Mouse (Mus musculus) B cell, adult 2 months (primary cell): ENCODE measurements around the gene 1700069L16Rik.
A peak's percentile ranks its signal among the peaks of the same experiment; 100 is the strongest.

Source experiments
- DNase-seq, 2 experiments: peaks; one replicate each; pipeline ENCODE4 v3.0.0; 2022

1700069L16Rik gene

DNA sequence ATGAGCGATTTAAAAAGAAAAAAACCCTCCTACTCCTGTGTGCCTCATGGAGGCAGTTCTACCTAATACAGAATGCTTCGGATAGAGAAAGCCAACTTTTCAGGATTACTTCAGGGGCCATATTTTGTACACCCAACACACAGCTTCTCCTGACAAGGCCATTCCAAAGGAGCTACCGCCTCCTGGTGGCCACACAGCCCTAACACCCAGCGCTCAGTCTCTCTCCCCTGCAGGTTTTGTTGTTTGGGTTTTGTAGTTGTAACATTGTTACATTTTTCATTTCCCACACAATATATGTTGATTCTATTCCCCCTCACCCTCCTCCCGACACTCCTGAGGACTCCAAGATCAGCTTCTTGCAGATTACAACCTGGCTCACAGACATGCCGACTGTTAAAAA, 7.6 kb upstream of the 1700069L16Rik start:
- DNase-seq: peak; percentile 70

DNA sequence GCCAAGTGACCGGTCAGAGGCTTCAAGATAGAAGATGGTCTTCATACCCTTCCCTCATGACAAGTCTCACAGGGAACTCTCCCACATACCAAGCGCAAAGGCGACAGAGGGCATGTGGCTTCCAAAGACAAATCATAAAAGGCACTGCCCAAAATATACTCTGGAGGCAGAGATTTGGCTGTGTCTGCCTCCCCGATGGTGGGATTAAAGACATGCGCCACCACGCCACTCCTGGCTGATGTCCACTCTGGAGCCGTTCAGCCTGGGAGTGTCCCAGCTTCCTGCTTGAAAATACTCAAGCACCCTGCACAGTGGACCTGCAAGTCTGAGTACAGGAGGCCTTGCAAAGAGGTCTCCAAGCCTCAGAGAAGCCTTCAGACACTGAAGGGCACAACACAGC, 6.6 kb upstream of the 1700069L16Rik start:
- DNase-seq: no peak

DNA sequence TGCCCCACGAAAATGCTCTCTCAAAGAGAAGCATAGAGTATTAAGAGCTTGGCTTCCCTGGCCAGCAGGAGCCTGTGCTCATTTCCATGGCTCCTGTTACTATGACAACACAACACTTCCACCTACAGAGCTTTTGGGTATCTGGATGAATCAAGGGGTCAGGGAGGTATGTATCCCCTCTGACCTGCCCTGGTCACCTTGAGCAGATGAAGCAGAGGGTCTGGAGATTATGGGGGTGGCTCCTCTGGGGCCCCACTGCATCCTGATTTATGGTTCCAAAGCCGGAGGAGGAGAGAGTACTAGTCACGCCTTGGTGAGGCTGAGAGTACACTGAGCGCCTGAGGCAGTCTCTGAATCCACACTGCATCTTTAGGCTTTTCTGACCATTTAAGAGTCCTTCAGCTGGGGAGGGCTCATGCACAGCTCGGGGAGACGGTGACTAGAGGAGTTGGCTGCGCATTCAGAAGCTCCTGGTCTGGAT, 6.1 kb upstream of the 1700069L16Rik start:
- DNase-seq: no peak

DNA sequence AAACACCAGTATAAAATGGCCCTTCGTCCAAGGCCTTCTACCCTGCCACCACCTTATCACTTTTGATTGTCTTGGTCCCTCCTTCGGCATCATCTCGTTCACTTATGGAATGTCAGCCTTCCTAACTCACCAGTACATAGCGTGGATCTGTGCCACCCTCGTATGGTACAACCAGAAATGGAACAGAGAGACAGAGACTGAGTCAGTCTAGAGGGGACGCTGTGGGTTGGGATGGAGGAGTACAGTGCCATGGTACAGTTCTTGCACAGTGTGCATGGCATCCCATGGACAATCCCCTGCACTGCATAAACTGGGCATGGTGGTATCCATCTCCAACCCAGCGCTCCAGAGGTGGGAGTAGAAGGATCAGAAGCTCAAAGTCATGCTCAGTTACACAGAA, 4.1 kb upstream of the 1700069L16Rik start:
- no peak for DNase-seq

DNA sequence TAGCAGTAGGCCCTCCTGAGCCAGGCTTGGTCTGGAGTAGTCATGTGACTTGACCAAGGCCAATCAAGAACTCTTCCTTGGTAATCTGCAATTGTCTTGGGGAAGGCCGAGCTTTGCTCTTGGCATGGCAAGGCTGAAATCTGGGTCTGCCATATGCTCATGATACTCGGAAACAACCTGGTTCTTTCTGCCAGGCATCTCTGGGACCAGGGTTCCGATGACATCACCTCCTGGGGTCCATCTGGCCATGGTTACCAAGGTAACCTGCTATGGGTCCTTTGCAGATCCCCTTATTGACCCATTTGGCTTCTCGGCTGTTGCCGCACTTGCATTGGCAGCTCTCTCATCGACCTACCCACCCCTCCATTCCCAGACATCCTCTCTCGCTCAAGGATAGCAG, 3.4 kb upstream of the 1700069L16Rik start:
- DNase-seq: no peak

DNA sequence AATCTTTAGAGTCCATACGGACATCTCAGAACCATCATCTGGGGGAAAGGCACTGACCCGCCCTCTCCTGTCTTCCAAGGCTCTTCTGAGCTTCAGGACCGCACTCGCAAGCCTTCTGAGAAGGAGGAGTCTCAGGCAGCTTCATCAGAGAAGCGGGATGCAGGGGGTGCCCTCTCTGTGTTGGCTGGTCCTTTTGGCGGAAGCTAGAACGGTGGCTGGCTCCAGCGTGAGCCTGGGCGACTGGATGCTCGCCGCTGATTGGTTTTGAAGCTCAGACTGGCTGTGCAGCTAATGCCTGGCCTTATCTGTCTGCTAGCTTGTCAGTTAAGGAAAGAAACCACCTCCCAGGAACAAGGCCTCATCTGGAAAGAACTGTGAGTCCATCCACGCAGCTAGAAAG, 2.7 kb upstream of the 1700069L16Rik start:
- DNase-seq: no peak

DNA sequence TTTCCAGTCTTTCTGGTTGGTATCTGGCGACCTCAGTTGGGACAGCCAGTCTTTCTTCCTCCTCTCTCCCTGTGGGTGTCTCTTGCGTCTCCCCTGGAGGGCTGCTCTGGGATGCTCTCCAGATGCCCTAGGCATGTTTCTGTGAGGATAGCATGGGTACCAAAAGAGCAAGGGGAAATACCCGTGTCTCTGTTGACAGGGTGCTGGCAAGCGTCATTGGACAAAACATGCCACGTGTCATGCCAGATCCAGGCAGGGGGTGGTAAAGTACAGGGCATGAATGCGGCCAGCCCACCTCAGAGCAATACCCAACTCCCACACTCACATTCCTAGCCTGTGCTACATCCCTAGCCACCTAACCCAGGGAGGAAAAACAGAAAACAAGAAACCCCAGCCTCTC, 2.0 kb upstream of the 1700069L16Rik start:
- no peak for DNase-seq

DNA sequence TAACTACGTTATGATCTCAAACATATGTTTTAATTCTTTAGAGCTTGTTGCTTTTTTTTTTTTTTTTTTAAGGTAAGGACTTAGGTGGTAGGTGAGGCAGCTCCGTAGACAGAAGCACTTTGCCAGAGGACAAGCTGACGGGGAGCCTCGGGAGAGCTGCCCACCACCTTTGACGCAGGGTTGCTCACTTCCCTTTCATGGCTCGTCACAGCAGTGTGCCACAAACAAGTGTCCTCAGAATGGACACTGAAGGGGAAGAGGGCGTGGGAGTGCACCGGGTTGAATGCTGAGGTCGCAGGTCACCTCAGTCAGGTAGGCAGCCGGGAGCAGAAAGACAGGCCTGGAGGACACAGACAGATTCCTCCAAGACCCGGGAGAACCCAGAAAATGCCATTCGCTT, 845 bp upstream of the 1700069L16Rik start:
- DNase-seq: no peak

DNA sequence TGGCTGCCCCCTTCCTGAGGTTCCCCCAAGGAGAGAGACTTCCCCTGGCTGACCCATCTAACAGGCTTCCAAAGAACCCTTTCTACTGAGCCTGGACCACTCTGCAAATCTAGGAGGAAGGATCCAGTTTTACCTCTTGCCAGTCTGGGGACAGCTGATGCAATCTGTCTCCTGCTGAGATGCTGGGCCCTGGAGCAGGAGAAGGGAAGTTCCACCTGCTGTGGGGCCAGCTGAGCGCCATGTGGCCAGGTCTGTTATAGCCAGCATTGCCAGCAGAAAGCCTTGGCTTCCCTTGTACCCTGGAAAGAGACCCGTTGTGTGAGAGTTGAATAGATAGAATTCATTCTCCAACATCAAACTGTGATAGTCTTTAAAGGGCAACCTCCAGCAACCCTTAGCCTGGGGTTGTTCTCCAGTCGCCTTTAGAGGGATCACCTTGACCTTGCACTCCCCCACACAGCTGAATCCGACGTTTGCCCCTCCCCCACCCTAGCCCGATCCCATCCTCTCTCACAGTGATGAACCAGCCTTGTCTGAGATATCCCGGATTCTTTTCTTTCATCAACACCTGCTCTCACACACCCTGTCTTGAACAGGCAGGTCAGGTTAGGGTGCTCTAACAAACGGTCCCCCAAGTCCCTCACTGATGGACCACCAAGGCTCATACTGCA, 870 bp downstream of the 1700069L16Rik start:
- DNase-seq: no peak

DNA sequence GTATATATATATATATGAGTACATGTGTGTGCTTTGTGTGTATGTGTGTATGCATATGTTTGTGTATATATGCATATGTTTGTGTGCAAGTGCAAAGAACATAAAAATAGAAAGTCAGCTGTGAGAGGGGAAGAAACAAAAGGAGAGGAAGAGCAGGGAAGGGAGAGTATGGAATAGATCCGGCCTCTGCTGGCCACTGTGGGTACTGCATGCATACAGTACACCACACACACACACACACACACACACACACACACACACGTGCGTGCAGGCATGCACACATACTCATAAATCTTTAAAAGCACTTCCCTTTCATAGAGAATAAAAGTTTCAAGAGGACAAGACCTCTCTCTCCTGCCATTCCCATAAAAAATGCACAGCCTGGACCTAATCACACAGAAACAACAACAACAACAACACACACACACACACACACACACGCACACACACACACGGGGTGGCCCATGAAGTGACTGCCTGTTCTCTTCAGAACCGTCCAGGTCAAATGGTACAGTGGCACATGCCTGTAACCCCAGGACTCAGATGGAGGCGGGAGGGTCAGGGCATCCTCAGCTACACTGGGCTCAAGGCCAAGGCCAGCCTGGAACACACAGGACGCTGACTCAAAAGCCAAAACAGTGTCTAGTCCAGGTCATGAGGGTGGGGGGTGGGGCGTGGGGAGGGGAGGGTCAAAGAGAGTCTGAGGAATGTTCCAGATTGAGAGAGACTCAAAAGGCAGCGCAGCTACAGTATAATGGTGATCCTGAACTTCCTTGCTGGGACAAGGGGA, 2.2 kb downstream of the 1700069L16Rik start:
- no peak for DNase-seq

DNA sequence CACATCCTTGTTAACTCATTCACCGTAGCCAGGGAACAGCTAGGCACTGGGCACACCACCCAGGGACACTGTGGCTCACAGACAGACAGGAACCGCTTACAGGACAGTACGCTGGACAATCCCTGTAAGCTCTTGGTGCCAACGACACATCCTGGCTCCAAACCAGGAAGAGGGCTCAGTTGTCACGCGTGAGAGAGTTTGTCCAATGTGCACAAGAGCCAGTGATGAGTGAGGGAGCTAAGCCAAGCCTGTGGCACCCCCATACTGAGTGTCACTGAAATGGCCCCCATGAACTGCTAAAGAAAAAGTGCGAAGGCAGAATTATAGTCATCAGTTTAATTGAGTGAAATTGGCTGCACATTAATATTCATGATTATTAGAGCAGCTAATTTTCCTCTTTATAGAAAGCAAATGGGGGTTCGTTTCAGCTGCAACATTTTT, 5.3 kb downstream of the 1700069L16Rik start:
- no peak for DNase-seq

DNA sequence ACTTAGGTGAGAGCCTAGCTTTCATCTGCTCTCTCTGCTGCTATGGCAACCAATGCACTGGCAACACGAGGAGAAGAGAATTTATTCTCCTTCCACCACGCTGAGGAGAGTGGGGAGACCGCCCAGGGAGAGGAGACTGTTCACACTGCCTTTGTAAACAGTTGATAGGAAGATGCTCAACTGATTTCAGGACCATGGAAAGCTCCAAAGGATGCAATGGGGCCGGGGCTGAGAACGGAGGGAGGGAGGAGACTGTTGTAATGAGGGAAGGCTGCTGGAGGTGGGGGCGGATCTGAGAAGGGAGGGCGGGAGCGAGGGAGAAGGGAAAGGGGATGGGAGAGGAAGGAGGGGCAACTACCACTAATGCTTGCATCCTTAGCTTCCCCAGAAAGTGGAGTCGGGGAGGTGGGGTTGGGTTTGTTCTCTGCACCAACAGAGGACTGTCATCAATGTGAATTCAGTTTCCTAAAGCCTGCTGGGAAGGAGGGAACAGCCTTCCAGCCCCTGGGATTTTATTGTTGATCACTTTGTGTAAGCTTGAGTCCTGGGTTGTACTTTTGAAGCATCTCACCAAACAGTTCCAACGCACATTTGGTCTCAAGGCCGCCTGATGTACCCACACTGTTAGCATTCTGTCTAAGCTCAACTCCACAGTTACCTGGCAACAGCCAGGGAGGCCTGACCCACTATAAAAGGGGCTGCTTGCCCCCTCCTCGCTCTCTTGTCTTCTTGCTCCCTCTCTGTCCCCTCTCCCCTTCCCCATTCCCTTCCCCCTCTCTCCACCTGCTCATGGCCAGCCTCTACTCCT, 7.8 kb downstream of the 1700069L16Rik start:
- DNase-seq: no peak

DNA sequence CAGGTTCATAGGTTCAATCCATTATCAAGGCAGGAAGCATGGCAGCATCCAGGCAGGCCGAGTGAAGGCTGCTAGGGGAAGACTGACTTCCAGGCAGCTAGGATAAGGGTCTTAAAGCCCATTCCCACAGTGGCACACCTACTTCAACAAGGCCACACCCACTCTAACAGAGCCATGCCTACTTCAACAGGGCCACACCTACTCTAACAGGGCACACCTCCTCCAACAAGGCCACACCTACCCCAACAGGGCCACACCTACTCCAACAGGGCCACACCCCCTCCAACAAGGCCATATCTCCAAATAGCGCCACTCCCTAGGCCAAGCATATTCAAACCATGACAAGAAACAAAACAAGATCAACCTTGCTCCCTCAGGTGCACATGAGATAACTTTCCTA, 11.7 kb downstream of the 1700069L16Rik start:
- DNase-seq: no peak

DNA sequence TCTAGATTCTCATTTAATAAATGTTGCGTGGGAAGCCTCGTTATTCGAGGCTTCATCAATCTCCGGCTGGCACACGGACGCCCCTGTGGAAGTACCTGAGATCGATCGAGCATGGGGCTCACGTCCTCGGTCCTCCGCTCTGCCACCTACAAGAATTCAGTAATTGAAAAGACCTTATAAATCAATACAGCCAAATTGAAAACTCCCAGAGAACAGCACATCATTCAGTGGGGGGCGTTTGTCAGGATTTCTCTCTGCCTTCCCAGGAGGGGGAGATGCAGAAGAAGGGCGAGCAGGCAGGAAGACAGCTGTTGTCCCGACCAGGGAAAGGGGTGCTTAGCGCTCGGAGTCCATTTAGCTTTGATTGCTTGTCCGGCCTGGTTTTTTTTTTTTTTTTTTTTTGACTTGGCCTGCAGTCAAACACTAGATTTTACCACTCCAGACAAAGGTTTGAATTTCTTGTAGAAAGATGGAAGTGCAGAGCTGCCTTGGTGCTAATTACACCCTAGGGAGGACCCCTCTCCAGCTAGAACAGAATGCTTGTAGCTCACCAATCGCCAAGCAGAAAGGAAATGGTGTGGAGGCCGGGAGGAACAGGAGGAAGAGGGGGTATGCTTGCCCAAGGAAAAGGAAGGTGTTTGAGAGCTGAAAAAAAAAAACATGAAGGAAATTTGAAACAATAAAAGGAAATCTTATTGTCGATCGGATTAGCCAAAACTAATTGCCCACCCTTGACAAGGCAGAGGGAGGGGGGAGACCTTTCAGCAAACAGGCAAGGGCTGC, 20.6 kb downstream of the 1700069L16Rik start:
- no peak for DNase-seq

DNA sequence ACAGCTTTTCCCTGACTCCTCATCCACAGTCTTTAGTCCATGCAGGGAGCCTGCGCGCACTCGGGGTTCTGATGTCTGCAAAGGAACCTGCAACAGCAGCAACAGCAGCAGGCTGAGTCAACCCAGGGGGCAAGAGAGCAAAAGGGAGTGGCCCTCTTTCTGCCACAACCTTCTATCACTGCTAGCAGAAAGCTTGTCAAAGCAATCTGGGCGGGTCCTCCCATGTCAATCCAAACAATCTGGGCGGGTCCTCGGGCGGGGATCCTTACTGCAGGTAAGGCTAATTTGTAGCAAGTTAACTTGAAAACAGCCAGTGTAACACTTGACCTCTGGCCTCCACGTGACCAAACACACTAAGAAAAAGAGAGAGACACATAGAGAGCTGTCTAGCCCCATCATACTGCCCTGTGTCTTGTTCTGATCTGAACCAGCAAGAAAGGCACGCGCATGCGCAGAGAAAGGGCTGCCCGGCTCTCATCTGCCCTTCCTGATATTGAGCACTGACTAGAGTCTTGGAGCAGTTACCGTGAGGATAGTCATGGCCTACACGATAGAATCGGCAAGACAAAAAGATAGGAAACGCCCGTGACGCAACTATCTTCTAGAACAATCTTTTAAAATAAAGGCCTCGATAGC, 24.1 kb downstream of the 1700069L16Rik start:
- no peak for DNase-seq

DNA sequence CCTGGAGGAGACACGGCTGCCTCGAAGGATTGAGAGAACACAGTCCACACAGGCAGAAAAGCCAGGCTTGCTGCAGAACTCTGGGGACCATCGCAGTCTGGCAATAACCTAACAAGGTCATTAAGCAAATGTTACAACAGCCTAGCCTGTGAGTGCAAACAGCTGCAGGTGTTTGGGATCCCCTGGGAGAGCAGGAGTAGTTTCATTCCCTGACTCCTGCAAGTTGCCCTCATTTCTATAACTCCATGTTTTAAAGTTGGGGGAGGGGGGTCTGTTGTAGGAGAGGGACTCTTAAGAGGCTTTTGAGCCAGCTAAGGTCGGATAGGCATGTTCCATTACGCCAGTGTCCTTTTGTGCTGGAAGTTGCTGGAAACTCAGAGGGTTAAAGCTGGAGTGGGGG, 30.2 kb downstream of the 1700069L16Rik start:
- no peak for DNase-seq

DNA sequence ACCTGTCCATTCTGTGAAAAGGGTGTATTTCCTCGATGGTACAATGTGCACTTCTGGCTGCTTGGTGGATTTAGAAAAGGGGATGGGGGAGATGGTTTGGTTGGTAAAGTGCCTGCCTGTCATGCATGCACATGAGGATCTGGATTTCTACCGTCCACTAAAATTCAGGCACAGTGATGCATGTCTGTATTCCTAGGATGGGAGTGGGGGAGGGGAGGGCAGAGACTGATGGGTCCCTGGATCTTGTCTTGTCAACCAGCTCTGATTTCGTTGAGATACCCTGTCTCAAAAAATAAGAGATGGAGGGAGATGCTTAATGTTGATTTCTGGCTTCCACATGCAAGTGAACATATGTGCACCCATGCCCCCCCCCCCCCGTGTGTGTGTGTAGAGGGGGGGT, 30.6 kb downstream of the 1700069L16Rik start:
- DNase-seq: no peak

DNA sequence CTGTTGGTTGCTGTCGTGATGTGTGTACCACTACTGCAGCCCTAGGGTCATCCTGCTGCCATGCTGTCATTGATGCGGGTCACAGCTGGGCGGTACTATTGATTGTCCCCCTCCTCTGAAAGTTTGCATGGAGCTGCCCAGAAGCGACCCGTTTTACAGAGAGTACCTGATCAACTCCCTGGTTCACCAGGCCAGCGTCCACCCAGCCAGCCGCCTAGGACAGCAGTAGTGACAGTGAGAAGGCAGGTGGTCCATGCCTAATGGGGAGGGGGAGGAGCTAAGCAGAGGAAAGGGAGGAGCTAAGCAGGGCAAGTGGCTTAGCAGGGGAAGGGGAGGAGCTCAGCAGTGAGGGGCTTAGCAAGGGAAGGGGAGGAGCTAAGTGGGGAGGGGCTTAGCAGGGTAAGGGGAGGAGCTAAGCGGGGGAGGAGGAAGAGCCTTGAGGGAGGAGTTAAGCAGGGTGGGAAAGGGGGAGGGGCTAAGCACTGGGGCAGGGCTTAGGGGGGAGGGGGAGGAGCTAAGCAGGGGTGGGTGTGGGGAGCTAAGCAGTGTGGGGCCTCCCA, 31.3 kb downstream of the 1700069L16Rik start:
- DNase-seq: peak in 1 of 2 experiments; percentile 7

DNA sequence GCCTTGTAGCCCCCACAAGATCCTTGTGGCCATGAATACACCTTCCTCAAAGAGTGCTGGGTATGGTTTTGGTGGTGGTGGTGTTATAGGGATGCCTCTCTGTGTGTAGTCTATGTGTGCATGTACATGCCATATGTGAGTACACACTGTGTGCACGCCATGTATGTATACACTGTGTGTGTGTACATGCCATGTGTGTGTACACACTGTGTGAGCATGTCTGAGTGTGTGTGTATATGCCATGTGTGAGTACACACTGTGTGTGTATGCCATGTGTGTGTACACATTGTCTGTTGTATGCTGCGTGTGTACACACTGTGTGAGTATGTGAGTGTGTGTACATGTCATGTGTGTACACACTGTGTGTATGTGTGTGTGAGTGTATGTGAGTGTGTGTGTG, 33.7 kb downstream of the 1700069L16Rik start:
- no peak for DNase-seq

DNA sequence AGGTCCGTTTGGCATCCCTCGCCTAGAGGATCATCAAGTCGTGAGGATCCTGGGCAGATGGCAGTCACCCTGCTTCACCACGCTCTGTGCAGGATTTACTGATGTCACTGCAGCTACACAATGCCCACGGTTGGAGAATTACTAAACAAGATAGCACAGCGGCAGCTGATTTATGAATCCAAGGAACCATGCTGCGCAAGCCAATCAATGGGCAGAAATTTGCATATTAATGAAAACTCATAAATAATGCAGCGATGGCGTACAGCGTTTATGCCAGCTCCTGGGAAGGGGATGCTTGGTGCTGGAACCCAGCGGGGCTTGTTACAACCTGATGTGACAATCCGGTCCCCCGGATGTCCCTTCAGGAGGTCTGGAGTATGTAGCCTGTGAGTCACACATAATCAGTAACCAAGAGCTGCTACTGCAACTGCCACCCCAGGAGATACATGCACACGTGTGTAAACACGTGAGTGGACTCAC, 34.5 kb downstream of the 1700069L16Rik start:
- no peak for DNase-seq

DNA sequence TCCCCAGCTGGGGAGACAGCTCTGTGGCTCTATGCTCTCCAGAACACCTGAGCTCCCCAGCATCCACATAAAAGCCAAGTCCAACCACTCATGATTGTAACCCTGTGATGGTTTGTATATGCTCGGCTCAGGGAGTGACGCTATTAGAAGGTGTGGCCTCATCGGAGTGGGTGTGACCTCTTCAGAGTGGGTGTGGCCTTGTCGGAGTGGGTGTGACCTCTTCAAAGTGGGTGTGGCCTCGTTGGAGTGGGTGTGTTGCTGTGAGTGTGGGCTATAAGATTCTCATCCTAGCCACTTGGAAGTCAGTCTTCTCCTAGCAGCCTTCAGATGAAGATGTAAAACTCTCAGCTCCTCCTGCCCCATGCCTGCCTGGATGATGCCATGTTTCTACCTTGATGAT, 37.1 kb downstream of the 1700069L16Rik start:
- no peak for DNase-seq

DNA sequence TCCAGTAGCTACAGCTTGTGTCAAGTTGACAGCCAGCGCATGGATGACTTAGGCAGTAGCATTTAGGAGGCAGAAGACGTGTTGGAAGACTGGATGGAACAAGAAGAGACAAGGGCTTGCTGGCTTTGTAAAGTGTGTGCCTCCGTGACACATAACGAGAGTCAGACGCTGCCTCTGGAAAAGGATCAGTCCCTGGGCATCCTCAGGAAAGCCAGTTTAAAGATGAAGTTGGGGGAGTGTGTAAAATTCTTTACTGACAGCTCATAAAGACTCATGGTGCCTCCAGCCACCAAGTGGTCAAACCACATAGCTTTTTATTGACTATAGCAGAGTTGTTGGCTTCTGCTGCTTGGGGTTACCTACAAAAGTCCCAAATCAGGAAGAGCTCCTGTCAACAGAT, 39.1 kb downstream of the 1700069L16Rik start:
- DNase-seq: no peak
